Mouse (Mus musculus) intestine, postnatal 0 days (tissue): ENCODE results near the gene Nol6. TPM values are rescaled to one million over a fixed set of nuclear protein-coding genes. Genes with fewer than 3 reads are reported as not detected.

Experiments
- ATAC-seq: fragments of 200-750 bp; cut with Nextera tagmentation; 2 replicates; pipeline ENCODE4 v1.8.0; 2017; ENCODE audit warnings: mild to moderate bottlenecking, moderate TSS enrichment, moderate library complexity
- H3K27ac ChIP-seq: fragments of 300-500 bp; sonication (generic); 2 replicates; pipeline ENCODE4 v1.5.1; 2014; ENCODE audit warnings: mild to moderate bottlenecking, low read depth, low read length, moderate library complexity
- H3K27me3 ChIP-seq: fragments of 300-500 bp; sonication (generic); replicated peaks from 2 replicates; pipeline ENCODE4 v1.6.1; 2014; ENCODE audit warnings: low read length, mixed read lengths; ENCODE audit not compliant: control insufficient read depth, insufficient read depth
- H3K36me3 ChIP-seq: fragments of 300-500 bp; sonication (generic); 2 replicates; pipeline ENCODE4 v1.6.1; 2014; ENCODE audit warnings: mild to moderate bottlenecking, moderate library complexity; ENCODE audit not compliant: control insufficient read depth, insufficient read depth
- H3K4me1 ChIP-seq: fragments of 300-500 bp; sonication (generic); replicated peaks from 2 replicates; pipeline ENCODE4 v1.6.1; 2014; ENCODE audit warnings: antibody characterized with exemption, low read length, mixed read lengths; ENCODE audit not compliant: control insufficient read depth, insufficient read depth
- H3K4me2 ChIP-seq: fragments of 300-500 bp; sonication (generic); replicated peaks from 2 replicates; pipeline ENCODE4 v1.6.1; 2014; ENCODE audit warnings: low read depth, mild to moderate bottlenecking, moderate library complexity
- H3K4me3 ChIP-seq: fragments of 300-500 bp; sonication (generic); 2 replicates; pipeline ENCODE4 v1.5.1; 2014; ENCODE audit warnings: low read depth, low read length
- H3K9ac ChIP-seq: fragments of 300-500 bp; sonication (generic); 2 replicates; pipeline ENCODE4 v1.6.1; 2014; ENCODE audit warnings: mild to moderate bottlenecking, low read depth, low read length
- H3K9me3 ChIP-seq: fragments of 300-500 bp; sonication (generic); 2 replicates; pipeline ENCODE4 v1.6.1; 2016; ENCODE audit warnings: mixed run types; ENCODE audit not compliant: control insufficient read depth
- CTCF ChIP-seq: sonication (generic); IDR thresholded peaks from 2 replicates; pipeline ENCODE4 v1.5.1; 2016; ENCODE audit warnings: low read depth, mild to moderate bottlenecking, control low read depth, antibody characterized with exemption, moderate library complexity
- WGBS: fragments of 180-500 bp; shearing (Covaris S2); extraction: QIAGEN DNeasy Blood & Tissue Kit; methylation state at CpG from one replicate; pipeline ENCODE4 v1.1.7; 2014; 5-methylcytosine and 5-hydroxymethylcytosine counted together
- polyA plus RNA-seq: library from polyadenylated mRNA; unstranded; fragments of >200 nt; fragmentation: Nextera tagmentation; extraction: Ambion mirVana; gene quantifications from 2 replicates; pipeline ENCODE4 v1.2.1, GENCODE M21; 2015

Gene Nol6
- polyA plus RNA-seq, 1 experiment from 2014 or later = 8.4 TPM

DNA sequence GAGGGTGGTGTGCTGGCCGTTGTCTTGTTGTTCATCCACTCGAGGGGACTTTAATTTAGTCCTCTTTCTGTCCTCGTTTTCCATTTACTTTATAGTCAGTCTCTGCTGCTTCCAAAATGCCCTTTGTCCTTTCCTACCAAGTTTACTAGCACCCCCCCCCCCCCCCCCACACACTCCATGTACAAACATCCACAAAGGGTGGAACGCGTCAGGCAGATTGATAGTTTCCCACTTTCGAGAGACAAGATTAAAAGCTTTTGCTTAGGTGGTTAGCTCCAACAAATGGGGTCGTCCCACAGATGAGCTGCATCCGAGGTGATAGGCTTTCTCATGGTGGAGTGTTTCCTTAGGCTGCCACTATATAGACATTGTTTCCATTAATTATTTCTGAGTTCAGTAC is 12.6 kb upstream of the Nol6 start:
- Histone ChIP-seq H3K4me1 (peaks cover 4% of the 10 kb centered on the region), H3K9ac (peak overlapping the region; percentile 97), H3K27me3 (no peaks in the 10 kb centered on the region), H3K9me3 (no peaks in the 10 kb centered on the region), H3K4me3 (peak overlapping the region; percentile 96), H3K36me3 (0 out of 2 replicates have a peak, but pooled peaks cover 5% of the 10 kb centered on the region), H3K27ac (peak overlapping the region; percentile 98; the same call in 1 of the 2 replicates), H3K4me2 (peak overlapping the region; percentile 82)
- ATAC-seq = no peak
- under 1% methylated on average over 8 of the region's 8 CpGs for WGBS
- no peak for TF ChIP-seq CTCF

GRCm38 (mm10) chr4:41136454-41136805 is 12.2 kb upstream of the Nol6 start:
- ATAC-seq = 0 out of 2 replicates have a peak, but pooled peaks have one; percentile 12
- peaks cover 4% of the 10 kb centered on the region for H3K4me1 ChIP-seq
- H3K27ac ChIP-seq = peak overlapping the region; percentile 98
- 0% methylated on average over 4 of the region's 4 CpGs for WGBS
- 0 out of 2 replicates have a peak, but pooled peaks cover 5% of the 10 kb centered on the region for H3K36me3 ChIP-seq
- no peaks in the 10 kb centered on the region for H3K9me3 ChIP-seq
- peak overlapping the region; percentile 97 for H3K9ac ChIP-seq
- no peaks in the 10 kb centered on the region for H3K27me3 ChIP-seq
- peak overlapping the region; percentile 82 for H3K4me2 ChIP-seq
- H3K4me3 ChIP-seq = peak overlapping the region; percentile 96
- no peak for TF ChIP-seq CTCF

DNA sequence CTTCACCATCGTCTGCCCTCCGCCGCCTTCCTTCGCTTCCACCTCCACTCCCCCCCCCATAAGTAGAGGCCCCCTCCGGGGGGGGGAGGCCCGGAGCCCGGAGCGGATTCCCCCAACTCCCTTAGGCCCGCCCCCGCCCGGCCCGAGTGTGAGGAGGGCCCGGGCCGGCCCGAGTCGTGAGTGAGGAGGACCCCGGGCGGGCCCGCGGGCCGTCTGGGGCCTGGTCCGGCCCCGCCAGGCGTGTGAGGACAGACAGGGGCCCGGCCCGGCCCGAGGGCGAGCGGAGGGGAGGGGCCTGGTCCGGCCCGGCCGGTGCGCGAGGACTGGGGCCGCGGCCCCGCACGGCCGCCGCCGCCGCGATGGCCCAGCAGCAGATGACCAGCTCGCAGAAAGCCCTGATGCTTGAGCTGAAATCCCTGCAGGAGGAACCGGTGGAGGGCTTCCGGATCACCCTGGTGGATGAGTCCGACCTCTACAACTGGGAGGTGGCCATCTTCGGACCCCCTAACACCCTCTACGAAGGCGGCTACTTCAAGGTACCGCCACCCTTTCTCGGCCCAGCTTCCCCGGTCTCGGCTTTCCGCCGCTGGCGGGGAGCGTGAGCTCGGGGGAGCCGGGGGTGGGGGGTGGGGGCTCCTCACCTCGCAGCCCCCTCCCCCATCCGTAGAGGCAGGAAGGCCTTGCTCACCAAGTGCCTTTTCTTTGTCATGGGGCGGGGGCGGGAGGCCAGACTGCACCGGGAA is 11.6 kb upstream of the Nol6 start, which contains the start of gene Ube2r2:
Ube2r2 (plus strand) TSS at position 33 of the 743 bp plus-strand sequence.
- Histone ChIP-seq H3K4me2 (peak within 1 kb of the TSS; percentile 82), H3K27me3 (no peaks in the 10 kb centered on the region), H3K9ac (peak within 1 kb of the TSS; percentile 97), H3K27ac (peak within 1 kb of the TSS; percentile 98), H3K4me3 (peak within 1 kb of the TSS; percentile 96), H3K4me1 (peaks cover 4% of the 10 kb centered on the region), H3K36me3 (0 out of 2 replicates have a peak, but pooled peaks cover 3% of the 10 kb centered on the region), H3K9me3 (no peaks in the 10 kb centered on the region)
- WGBS = 0% methylated on average over 50 of the region's 65 CpGs
- TF ChIP-seq CTCF = peak; percentile 23
- peak; percentile 71 for ATAC-seq

DNA sequence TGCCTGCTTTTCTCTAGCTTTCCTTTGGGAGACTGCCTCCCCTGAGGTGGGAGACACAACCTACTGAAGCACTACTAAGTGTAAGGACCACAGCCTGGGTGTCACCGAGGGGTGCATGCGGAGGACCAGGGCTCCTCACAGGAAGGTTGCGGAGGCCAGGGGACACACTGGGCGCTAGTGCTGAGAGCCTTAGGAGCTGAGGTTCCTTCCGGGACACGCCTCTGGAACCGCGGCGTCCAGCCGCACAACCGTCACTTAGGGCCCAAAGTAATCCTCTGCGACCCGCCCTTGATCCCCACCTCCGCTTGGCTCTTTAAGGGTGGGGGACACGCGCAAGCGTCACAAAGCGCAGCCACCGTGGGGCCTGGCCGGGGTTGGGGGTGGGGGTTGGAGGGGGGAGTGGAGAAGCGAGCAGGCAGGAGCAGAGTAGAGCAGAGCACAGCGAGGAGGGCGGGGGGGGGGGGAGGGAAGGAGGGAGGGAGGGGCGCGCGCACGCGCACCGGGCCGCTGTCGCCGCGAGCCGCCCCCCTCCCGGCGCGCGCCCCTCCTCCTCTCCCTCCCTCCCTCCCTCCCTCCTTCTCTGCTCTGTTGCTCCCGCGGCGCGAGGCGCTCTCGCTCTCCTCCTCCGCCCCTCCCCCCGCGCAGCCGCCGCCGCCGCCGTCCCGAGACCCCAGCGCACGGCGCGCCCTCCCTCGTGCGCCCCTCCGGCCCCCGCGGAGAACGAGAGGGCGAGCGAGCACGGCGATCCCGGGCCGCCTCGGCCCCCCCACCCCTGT is 10.9 kb upstream of the Nol6 start:
- under 1% methylated on average over 31 of the region's 70 CpGs for WGBS
- peak; percentile 87 for ATAC-seq
- Histone ChIP-seq H3K4me2 (peak overlapping the region; percentile 82), H3K27ac (peak overlapping the region; percentile 98), H3K9ac (peak overlapping the region; percentile 97), H3K9me3 (no peaks in the 10 kb centered on the region), H3K4me1 (peaks cover 4% of the 10 kb centered on the region), H3K36me3 (no peaks in the 10 kb centered on the region), H3K4me3 (peak overlapping the region; percentile 96), H3K27me3 (no peaks in the 10 kb centered on the region)
- TF ChIP-seq CTCF = no peak

DNA sequence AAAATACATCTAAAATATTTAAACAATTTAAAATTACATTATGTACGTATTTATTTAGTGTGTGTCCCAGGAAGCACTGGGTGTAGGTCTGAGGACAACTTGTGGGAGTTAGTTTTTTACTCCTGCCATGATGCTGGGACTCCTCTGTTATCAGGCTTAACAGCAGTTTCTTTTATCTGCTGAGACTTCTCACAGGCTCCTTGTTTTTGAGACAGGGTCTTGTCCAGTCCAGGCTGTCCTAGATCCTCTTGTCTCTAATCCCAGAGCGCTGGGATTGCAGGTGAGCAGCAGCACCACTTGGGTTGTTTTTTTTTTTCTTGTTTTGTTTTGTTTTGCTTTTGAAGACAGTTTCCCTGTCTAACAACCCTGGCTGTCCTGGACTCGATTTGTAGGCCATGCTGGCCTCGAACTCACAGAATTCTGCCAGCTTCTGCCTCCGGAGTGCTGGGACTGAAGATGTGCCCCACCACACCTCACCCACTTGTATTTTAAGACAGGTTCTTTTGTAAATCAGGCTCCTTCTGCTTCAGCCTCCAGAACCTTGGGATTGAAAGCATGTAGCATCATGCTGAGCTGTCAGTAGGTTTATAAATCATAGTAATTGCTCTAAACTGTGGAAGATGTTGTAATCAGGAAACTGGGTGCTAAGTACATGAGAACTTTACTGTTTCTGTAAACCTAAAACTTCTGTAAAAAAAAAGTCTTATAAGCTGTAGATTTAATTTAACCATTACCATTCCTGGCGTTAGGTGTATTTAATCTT is 9.5 kb upstream of the Nol6 start:
- no peak for ATAC-seq
- Histone ChIP-seq H3K4me3 (no peak overlapping the region), H3K9me3 (no peaks in the 10 kb centered on the region), H3K27me3 (no peaks in the 10 kb centered on the region), H3K36me3 (no peaks in the 10 kb centered on the region), H3K9ac (no peak overlapping the region), H3K4me1 (peaks cover 4% of the 10 kb centered on the region), H3K27ac (peak overlapping the region; percentile 98; the same call in 1 of the 2 replicates), H3K4me2 (no peak overlapping the region; the same call in 1 of the 2 replicates)
- TF ChIP-seq CTCF = no peak
- WGBS = 83% methylated on average over 6 of the region's 6 CpGs
